Mouse (Mus musculus) embryonic facial prominence, embryonic 15.5 days (tissue): ENCODE data around the gene Nrgn. TPM values are rescaled to one million over a fixed set of nuclear protein-coding genes. Genes with fewer than 3 reads are reported as not detected.

Experiments
- ATAC-seq: fragments of 200-750 bp; cut with Nextera tagmentation; 2 replicates; pipeline ENCODE4 v1.8.0; 2017; ENCODE audit warnings: low read depth, moderate TSS enrichment; ENCODE audit not compliant: insufficient number of reproducible peaks, low FRiP score, low TSS enrichment
- H3K27ac ChIP-seq: fragments of 300-500 bp; sonication (generic); replicated peaks from 2 replicates; pipeline ENCODE4 v1.5.1; 2015; ENCODE audit warnings: mild to moderate bottlenecking, inconsistent platforms
- H3K27me3 ChIP-seq: fragments of 300-500 bp; sonication (generic); 2 replicates; pipeline ENCODE4 v1.6.1; 2015; ENCODE audit warnings: inconsistent platforms
- H3K36me3 ChIP-seq: fragments of 300-500 bp; sonication (generic); 2 replicates; pipeline ENCODE4 v1.6.1; 2015; ENCODE audit warnings: mild to moderate bottlenecking, inconsistent platforms
- H3K4me1 ChIP-seq: fragments of 300-500 bp; sonication (generic); 2 replicates; pipeline ENCODE4 v1.6.1; 2015; ENCODE audit warnings: inconsistent platforms
- H3K4me2 ChIP-seq: fragments of 300-500 bp; sonication (generic); replicated peaks from 2 replicates; pipeline ENCODE4 v1.6.1; 2015; ENCODE audit warnings: mild to moderate bottlenecking, inconsistent platforms
- H3K4me3 ChIP-seq: fragments of 300-500 bp; sonication (generic); replicated peaks from 2 replicates; pipeline ENCODE4 v1.5.1; 2015; ENCODE audit warnings: mild to moderate bottlenecking, inconsistent platforms
- H3K9ac ChIP-seq: fragments of 300-500 bp; sonication (generic); 2 replicates; pipeline ENCODE4 v1.6.1; 2015; ENCODE audit warnings: inconsistent platforms
- H3K9me3 ChIP-seq: fragments of 300-500 bp; sonication (generic); replicated peaks from 2 replicates; pipeline ENCODE4 v1.6.1; 2016; ENCODE audit warnings: inconsistent platforms
- WGBS: fragments of 180-500 bp; shearing (Covaris S2); methylation state at CpG from one replicate; pipeline ENCODE4 v1.1.7; 2015; 5-methylcytosine and 5-hydroxymethylcytosine counted together
- polyA plus RNA-seq: library from polyadenylated mRNA; unstranded; fragments of >200 nt; fragmentation: Nextera tagmentation; extraction: Ambion mirVana; gene quantifications from 2 replicates; pipeline ENCODE4 v1.2.1, GENCODE M21; 2015

Gene Nrgn
- polyA plus RNA-seq, 1 experiment from 2014 or later = 10.9 TPM

DNA sequence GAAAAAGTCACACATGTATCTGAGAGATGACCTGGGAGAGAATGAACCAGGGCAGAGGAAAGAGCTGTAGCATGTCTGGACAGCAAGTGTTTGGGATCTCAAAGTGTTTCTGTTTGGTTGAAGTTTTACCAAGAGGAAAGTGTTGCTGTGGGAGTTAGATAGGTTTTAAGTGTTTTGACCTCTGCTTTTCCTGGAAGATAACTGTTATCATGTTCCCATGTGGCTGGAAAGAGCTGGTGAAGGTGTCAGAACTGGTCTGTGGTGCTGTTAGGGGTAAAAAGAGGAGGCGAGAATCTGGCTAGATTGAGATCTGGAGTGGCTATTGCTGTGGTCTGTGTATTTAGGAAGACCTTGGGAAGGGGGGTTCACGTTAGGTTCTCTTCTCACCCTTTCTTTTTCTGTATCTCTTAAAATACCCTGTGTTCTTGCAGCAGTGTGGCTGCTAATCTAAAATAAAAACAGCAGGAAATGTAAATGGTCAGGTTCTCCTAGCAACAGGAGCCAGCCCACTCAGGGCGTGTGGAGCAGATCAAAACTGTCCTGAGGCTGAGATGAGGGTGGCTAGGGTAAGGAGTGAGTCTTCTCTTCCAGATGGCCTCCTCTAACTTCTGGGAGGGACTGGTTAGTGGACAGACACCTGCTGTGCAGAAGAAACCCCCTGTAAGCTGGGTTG lies 19.6 kb upstream of the Nrgn start:
- H3K4me1 ChIP-seq = peaks cover 16% of the 10 kb centered on the region
- H3K4me2 ChIP-seq = no peak overlapping the region
- H3K4me3 ChIP-seq = no peak overlapping the region
- ATAC-seq = no peak
- H3K27me3 ChIP-seq = peaks cover 2% of the 10 kb centered on the region; the same call in 1 of the 2 replicates
- H3K36me3 ChIP-seq = no peaks in the 10 kb centered on the region
- WGBS = 59% methylated on average over 3 of the region's 3 CpGs
- no peak overlapping the region for H3K27ac ChIP-seq
- H3K9me3 ChIP-seq = no peaks in the 10 kb centered on the region
- H3K9ac ChIP-seq = no peak overlapping the region

GRCm38 (mm10) chr9:37569231-37569835 lies 16.6 kb upstream of the Nrgn start:
- Histone ChIP-seq H3K4me1 (peaks cover 8% of the 10 kb centered on the region; the same call in 1 of the 2 replicates), H3K4me2 (no peak overlapping the region), H3K4me3 (no peak overlapping the region), H3K27ac (no peak overlapping the region), H3K9ac (no peak overlapping the region), H3K9me3 (no peaks in the 10 kb centered on the region), H3K36me3 (no peaks in the 10 kb centered on the region), H3K27me3 (peaks cover 3% of the 10 kb centered on the region; the same call in 1 of the 2 replicates)
- ATAC-seq = no peak
- 64% methylated on average over 2 of the region's 2 CpGs for WGBS

GRCm38 (mm10) chr9:37568605-37569214 lies 16.0 kb upstream of the Nrgn start:
- WGBS = 46% methylated on average over 4 of the region's 4 CpGs
- no peak overlapping the region for H3K4me2 ChIP-seq
- peaks cover 3% of the 10 kb centered on the region; the same call in 1 of the 2 replicates for H3K27me3 ChIP-seq
- H3K36me3 ChIP-seq = no peaks in the 10 kb centered on the region
- no peak for ATAC-seq
- no peak overlapping the region for H3K4me3 ChIP-seq
- H3K9ac ChIP-seq = no peak overlapping the region
- no peaks in the 10 kb centered on the region for H3K9me3 ChIP-seq
- H3K4me1 ChIP-seq = peaks cover 8% of the 10 kb centered on the region; the same call in 1 of the 2 replicates
- H3K27ac ChIP-seq = no peak overlapping the region

GRCm38 (mm10) chr9:37567892-37568604 lies 15.3 kb upstream of the Nrgn start:
- Histone ChIP-seq H3K4me3 (no peak overlapping the region), H3K27me3 (peaks cover 3% of the 10 kb centered on the region; the same call in 1 of the 2 replicates), H3K27ac (no peak overlapping the region), H3K36me3 (no peaks in the 10 kb centered on the region), H3K4me2 (no peak overlapping the region), H3K9ac (no peak overlapping the region), H3K4me1 (peaks cover 8% of the 10 kb centered on the region; the same call in 1 of the 2 replicates), H3K9me3 (no peaks in the 10 kb centered on the region)
- 40% methylated on average over 15 of the region's 15 CpGs for WGBS
- ATAC-seq = no peak

- ATAC-seq = no peak
- no peaks in the 10 kb centered on the region for H3K36me3 ChIP-seq
- WGBS = 48% methylated on average over 5 of the region's 5 CpGs
- H3K27me3 ChIP-seq = peaks cover 3% of the 10 kb centered on the region; the same call in 1 of the 2 replicates
- H3K9ac ChIP-seq = no peak overlapping the region
- H3K9me3 ChIP-seq = no peaks in the 10 kb centered on the region
- H3K4me2 ChIP-seq = no peak overlapping the region
- H3K4me1 ChIP-seq = peaks cover 8% of the 10 kb centered on the region; the same call in 1 of the 2 replicates
- H3K4me3 ChIP-seq = no peak overlapping the region
- H3K27ac ChIP-seq = no peak overlapping the region
Measured at GRCm38 (mm10) chr9:37567454-37567853, 14.8 kb upstream of the Nrgn start.

DNA sequence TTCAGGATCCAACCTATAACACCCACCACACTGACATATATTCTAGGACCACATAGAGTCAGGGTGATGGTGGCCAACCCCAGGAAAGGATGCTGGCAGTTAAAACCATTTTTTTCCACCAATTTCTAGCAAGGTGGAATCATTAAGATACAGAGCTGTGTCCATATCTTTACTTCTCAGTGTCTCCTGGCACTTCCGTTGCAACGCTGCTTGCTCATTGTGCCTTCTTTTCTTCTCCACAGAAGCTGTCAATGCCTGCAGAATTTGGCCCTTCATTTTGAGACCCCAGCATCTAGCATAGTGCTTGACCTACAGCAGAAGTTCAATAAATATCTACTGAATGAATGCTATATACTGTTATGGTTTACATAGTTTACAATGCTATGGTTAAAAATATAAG lies 14.3 kb upstream of the Nrgn start:
- Histone ChIP-seq H3K4me3 (no peak overlapping the region), H3K9me3 (no peaks in the 10 kb centered on the region), H3K4me2 (no peak overlapping the region), H3K27me3 (peaks cover 3% of the 10 kb centered on the region; the same call in 1 of the 2 replicates), H3K4me1 (peaks cover 8% of the 10 kb centered on the region; the same call in 1 of the 2 replicates), H3K9ac (no peak overlapping the region), H3K27ac (no peak overlapping the region), H3K36me3 (no peaks in the 10 kb centered on the region)
- 96% methylated on average over 2 of the region's 2 CpGs for WGBS
- no peak for ATAC-seq

GRCm38 (mm10) chr9:37563805-37564204 lies 11.1 kb upstream of the Nrgn start:
- H3K9ac ChIP-seq = no peak overlapping the region
- peaks cover 3% of the 10 kb centered on the region; the same call in 1 of the 2 replicates for H3K27me3 ChIP-seq
- H3K4me2 ChIP-seq = no peak overlapping the region
- H3K9me3 ChIP-seq = no peaks in the 10 kb centered on the region
- H3K36me3 ChIP-seq = no peaks in the 10 kb centered on the region
- no peak overlapping the region for H3K4me3 ChIP-seq
- H3K4me1 ChIP-seq = peaks cover 8% of the 10 kb centered on the region; the same call in 1 of the 2 replicates
- WGBS = 74% methylated on average over 1 of the region's 1 CpGs
- H3K27ac ChIP-seq = no peak overlapping the region
- ATAC-seq = no peak

GRCm38 (mm10) chr9:37560617-37561016 lies 7.9 kb upstream of the Nrgn start:
- H3K9me3 ChIP-seq = no peaks in the 10 kb centered on the region
- H3K4me3 ChIP-seq = no peak overlapping the region
- H3K27ac ChIP-seq = no peak overlapping the region
- ATAC-seq = no peak
- H3K27me3 ChIP-seq = 0 out of 2 replicates have a peak, but pooled peaks cover 4% of the 10 kb centered on the region
- H3K9ac ChIP-seq = no peak overlapping the region
- no peak overlapping the region for H3K4me2 ChIP-seq
- H3K36me3 ChIP-seq = no peaks in the 10 kb centered on the region
- peaks cover 7% of the 10 kb centered on the region; the same call in 1 of the 2 replicates for H3K4me1 ChIP-seq
- 90% methylated on average over 2 of the region's 2 CpGs for WGBS

- Histone ChIP-seq H3K9me3 (no peaks in the 10 kb centered on the region), H3K4me3 (no peak overlapping the region), H3K27ac (peak overlapping the region; percentile 51; the same call in 1 of the 2 replicates), H3K27me3 (peaks cover 20% of the 10 kb centered on the region), H3K36me3 (no peaks in the 10 kb centered on the region), H3K4me1 (peaks cover 30% of the 10 kb centered on the region), H3K4me2 (no peak overlapping the region), H3K9ac (no peak overlapping the region)
- no peak; the same call in 1 of the 2 replicates for ATAC-seq
- WGBS = 50% methylated on average over 3 of the region's 3 CpGs
Measured at GRCm38 (mm10) chr9:37556366-37556765, 3.7 kb upstream of the Nrgn start.

GRCm38 (mm10) chr9:37554838-37555748 lies 2.4 kb upstream of the Nrgn start, which contains the start of gene Siae:
Siae (plus strand) TSS chr9:37555698.
- no peak for ATAC-seq
- Histone ChIP-seq H3K27me3 (peaks cover 32% of the 10 kb centered on the region), H3K27ac (peak within 1 kb of the TSS; percentile 51; the same call in 1 of the 2 replicates)

More at GRCm38 (mm10) chr9:37554838-37555748, 2.4 kb upstream of the Nrgn start, which contains the start of gene Siae:
- 21% methylated on average over 7 of the region's 7 CpGs for WGBS
- Histone ChIP-seq H3K9me3 (no peaks in the 10 kb centered on the region), H3K4me1 (peaks cover 30% of the 10 kb centered on the region), H3K9ac (no peak within 1 kb of the TSS), H3K36me3 (no peaks in the 10 kb centered on the region), H3K4me3 (no peak within 1 kb of the TSS), H3K4me2 (no peak within 1 kb of the TSS)
